Mouse (Mus musculus): ENCODE data around the gene Mmp9. TPM values are rescaled to one million over a fixed set of nuclear protein-coding genes. Genes with fewer than 3 reads are reported as not detected.

The Mmp9 gene
- polyA plus RNA-seq, 1 experiment = 0.05 TPM

- no peak for TF ChIP-seq GATA1 (IDR thresholded peaks at IDR 0.05; ENCODE audit: low read length)
Measured at GRCm38 (mm10) chr2:164909100-164909499, 31.5 kb upstream of the Mmp9 start.

DNA sequence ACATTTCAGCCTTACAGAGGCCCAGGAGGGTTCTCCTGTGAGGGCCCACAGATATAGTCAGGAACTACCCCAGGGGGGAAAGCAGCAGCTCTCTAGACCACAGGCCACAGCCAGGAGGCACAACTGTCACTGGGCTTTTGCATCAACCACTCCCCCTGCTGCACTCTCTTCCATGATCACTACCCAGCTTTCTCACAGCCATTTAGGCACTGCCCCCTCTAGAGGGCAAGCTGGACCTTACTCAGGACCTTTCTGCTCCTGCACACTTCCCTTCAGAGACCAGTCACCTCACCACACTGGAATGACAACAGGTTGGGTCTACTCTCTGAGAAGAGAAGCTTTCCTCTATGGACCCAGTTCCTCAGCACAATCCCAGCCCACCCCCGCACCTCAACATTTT is 31.0 kb upstream of the Mmp9 start:
- TF ChIP-seq GATA1 (IDR thresholded peaks at IDR 0.05; ENCODE audit: low read length) = no peak

DNA sequence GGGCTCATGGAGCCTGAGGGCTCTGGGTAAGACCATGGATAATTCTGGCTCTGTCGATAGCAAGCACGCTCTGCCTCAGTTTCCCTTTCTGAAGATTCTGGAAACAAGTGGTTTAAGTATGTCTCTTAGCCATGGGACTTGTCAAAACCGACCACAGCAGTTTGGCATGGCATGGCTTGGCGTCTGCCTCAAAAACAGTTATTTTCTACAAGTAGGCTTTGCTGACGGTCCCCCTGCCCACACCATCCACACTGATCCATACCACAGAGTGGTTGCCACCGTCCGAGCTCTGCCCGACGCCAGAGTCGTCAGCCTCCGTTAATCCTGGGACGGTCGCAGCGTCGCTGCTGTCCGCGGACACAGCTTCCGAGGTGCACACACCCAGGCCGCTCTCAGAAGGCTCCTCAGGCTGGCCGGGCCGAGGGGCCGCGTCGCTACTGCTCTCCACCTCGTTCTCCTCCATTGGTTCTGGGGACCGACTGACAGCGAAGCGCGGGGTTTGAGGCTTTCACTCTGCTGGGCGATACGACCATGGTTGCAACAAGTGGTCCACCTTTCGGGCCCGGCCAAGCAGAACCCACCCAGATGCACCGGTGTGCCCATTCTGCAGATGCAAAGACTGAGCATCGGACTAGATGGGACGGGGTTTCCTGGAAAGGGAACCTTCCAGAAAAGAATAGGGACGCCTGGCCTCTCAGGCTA is 30.1 kb upstream of the Mmp9 start:
- TF ChIP-seq GATA1 (IDR thresholded peaks at IDR 0.05; ENCODE audit: low read length) = no peak

DNA sequence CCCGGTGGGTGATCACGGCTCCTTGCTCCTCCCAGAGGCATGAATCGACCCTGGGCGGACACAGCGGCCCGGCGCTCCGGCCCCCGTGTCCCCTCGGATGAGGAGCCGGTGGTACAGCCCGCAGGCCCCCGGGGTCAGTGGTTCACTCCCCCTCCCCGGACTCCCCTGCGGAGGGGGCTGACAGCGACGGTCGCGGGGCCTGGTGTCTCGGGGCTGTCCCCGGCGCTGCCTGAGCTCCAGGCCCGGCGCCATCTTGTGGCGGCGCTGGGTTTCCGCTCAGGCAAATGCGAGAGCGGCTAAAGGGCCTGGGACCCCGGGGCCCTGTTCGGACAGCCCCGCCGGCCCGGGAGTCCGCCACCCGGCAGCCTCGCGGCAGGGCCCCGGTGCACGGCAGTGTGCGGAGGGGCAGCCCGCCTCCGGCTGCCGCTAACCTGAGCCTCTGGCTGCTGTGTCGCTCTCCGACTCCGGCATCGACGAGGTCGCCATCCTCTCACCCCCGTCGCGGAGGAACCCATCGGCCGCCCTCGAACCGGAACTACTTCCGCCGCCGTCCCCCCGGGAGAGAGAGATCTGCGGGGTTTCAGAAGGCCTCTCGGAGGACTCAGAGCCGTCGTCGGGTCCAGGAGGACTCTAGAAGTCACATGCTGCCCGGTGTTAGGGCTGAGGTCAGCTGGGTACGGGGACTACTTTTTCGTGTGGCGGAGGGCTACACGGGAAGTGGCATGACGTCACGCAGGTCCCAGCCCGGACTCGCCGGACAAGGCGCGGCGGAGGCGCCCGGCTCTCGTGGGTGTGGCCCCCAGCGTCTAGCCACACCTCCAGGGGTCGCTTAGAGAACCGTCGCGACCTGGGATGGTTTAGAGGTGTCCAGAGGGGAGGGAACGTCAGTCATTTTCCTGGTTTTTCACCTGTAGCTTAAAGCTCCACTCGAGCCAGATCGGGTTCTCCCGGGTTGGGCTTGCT is 29.2 kb upstream of the Mmp9 start, which contains the start of gene Zfp335:
Gene Zfp335 (minus strand): TSS at position 672 of the 963 bp plus-strand sequence.
- TF ChIP-seq GATA1 (IDR thresholded peaks at IDR 0.05; ENCODE audit: low read length) = no peak

- TF ChIP-seq GATA1 (IDR thresholded peaks at IDR 0.05; ENCODE audit: low read length) = no peak
Measured at GRCm38 (mm10) chr2:164912151-164912550, 28.4 kb upstream of the Mmp9 start.

DNA sequence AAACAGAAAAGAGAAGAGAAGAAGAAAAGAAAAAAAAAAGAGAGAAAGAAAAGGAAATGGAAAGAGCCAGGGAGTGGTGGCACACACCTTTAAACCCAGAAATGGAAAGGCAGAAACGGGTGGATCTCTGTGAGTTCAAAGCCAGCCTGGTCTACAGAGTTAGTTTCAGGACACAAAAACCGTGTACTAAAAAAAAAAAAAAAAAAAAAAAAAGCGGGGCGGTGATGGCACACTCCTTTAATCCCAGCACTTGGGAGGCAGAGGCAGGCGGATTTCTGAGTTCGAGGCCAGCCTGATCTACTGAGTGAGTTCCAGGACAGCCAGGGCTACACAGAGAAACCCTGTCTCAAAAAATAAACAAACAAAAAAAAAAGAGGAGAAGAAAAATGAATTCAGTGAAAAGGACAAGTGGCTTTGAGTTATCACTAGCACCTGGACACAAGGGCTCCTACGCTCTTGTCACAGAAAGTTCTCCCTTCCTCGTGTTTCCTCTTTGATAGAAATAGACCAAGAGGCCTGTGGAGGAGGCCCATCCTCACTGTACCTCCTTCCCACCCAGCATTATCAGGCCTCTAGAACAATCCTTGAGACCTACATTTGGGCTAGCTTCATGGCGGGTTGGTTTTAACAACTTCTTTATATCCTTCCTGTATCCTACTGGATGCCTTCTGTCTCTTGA is 27.7 kb upstream of the Mmp9 start:
- no peak for TF ChIP-seq GATA1 (IDR thresholded peaks at IDR 0.05; ENCODE audit: low read length)

- TF ChIP-seq GATA1 (IDR thresholded peaks at IDR 0.05; ENCODE audit: low read length) = no peak
Measured at GRCm38 (mm10) chr2:164913428-164913786, 27.2 kb upstream of the Mmp9 start.

- no peak for TF ChIP-seq GATA1 (IDR thresholded peaks at IDR 0.05; ENCODE audit: low read length)
Measured at GRCm38 (mm10) chr2:164916820-164917219, 23.8 kb upstream of the Mmp9 start.

GRCm38 (mm10) chr2:164917371-164917770 is 23.2 kb upstream of the Mmp9 start:
- no peak for TF ChIP-seq GATA1 (IDR thresholded peaks at IDR 0.05; ENCODE audit: low read length)

GRCm38 (mm10) chr2:164918325-164918724 is 22.3 kb upstream of the Mmp9 start:
- TF ChIP-seq GATA1 (IDR thresholded peaks at IDR 0.05; ENCODE audit: low read length) = no peak

DNA sequence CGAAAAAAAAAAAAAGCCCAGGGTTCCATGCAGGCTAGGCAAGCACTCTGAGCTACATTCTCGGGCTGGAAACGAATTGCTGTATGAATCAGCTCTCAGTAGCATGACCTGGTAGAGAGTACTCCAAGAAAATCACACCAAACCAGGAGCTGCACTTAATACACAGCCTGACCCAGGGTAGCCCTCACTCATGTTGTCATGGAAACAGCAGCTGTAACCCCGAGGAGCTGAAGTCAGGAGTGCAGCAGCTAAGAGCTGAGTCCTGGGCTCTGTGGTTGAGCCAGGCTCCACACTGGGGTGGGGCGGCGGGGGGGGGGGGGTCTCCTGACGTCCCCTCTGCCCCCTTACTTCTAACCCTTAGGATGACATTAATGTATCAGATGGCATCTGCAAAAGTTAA is 18.6 kb upstream of the Mmp9 start:
- no peak for TF ChIP-seq GATA1 (IDR thresholded peaks at IDR 0.05; ENCODE audit: low read length)

DNA sequence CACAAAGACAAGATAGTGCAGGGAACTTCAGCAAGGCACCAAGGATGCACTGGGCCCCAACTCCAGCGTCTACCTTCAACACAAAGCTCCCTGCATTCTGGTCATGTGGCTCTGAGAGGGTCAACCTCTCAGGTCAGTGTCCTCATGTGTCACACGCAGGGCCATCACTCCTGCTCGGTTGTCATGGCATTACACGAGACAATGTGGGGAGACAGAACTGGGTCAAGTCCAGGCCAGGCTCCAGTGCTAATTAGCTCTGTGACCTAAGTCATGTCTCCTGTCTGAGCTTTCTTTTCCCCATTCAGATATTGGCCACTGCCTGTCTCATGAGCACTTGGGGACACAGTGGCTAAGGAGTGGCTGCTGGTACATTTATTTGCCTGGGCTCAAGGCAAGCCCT is 17.3 kb upstream of the Mmp9 start:
- TF ChIP-seq GATA1 (IDR thresholded peaks at IDR 0.05; ENCODE audit: low read length) = no peak

- TF ChIP-seq GATA1 (IDR thresholded peaks at IDR 0.05; ENCODE audit: low read length) = no peak
Measured at GRCm38 (mm10) chr2:164924100-164924857, 16.3 kb upstream of the Mmp9 start.

- no peak for TF ChIP-seq GATA1 (IDR thresholded peaks at IDR 0.05; ENCODE audit: low read length)
Measured at GRCm38 (mm10) chr2:164930706-164931581, 9.6 kb upstream of the Mmp9 start.

All from G1E-ER4 (cell line).